Mouse (Mus musculus) ES-Bruce4 (cell line): ENCODE measurements around the gene Atf7. TPM values are rescaled to one million over a fixed set of nuclear protein-coding genes. Genes with fewer than 3 reads are reported as not detected.

Experiments used
- H3K27ac ChIP-seq: 2 replicates; pipeline ENCODE4 v1.5.1; 2012; ENCODE audit warnings: low read length, inconsistent platforms; ENCODE audit not compliant: insufficient read depth
- H3K27me3 ChIP-seq: 2 replicates; pipeline ENCODE4 v1.6.1; 2012; ENCODE audit warnings: mild to moderate bottlenecking, low read length, inconsistent platforms; ENCODE audit not compliant: control insufficient read depth, poor library complexity, insufficient read depth, severe bottlenecking
- H3K36me3 ChIP-seq: 2 replicates; pipeline ENCODE4 v1.6.1; 2012; ENCODE audit warnings: inconsistent platforms, mild to moderate bottlenecking, low read length, moderate library complexity; ENCODE audit not compliant: control insufficient read depth, poor library complexity, insufficient read depth, severe bottlenecking
- H3K4me1 ChIP-seq: one replicate; pipeline ENCODE4 v1.8.1; 2011; ENCODE audit warnings: low read length; ENCODE audit not compliant: control insufficient read depth, insufficient read depth
- H3K4me3 ChIP-seq: 2 replicates; pipeline ENCODE4 v1.5.1; 2011; ENCODE audit warnings: low read depth, mild to moderate bottlenecking, low read length
- H3K9ac ChIP-seq: 2 replicates; pipeline ENCODE4 v1.6.1; 2012; ENCODE audit warnings: low read depth, mild to moderate bottlenecking, inconsistent platforms; ENCODE audit not compliant: poor library complexity, severe bottlenecking
- H3K9me3 ChIP-seq: replicated peaks from 2 replicates; pipeline ENCODE4 v1.6.1; 2012; ENCODE audit warnings: mild to moderate bottlenecking, low read length, inconsistent platforms; ENCODE audit not compliant: control insufficient read depth, poor library complexity, insufficient read depth, severe bottlenecking
- CTCF ChIP-seq: IDR thresholded peaks from one replicate; pipeline ENCODE4 v1.8.1; 2011; ENCODE audit warnings: low read depth, low read length
- EP300 ChIP-seq: IDR thresholded peaks from 2 replicates; pipeline ENCODE4 v1.6.1; 2011; ENCODE audit warnings: low read depth, low read length; ENCODE audit not compliant: insufficient read depth
- POLR2A ChIP-seq: IDR thresholded peaks from one replicate; pipeline ENCODE4 v1.8.1; 2011; ENCODE audit warnings: low read length; ENCODE audit not compliant: insufficient read depth
- polyA plus RNA-seq: library from polyadenylated mRNA; stranded (reverse); fragments of >200 nt; gene quantifications from 2 replicates; pipeline ENCODE4 v1.2.4, GENCODE M21; 2011; ENCODE audit warnings: low read depth; ENCODE audit not compliant: missing spikeins, insufficient read depth, insufficient read length

Gene Atf7
- polyA plus RNA-seq, 1 experiment: 40.2 TPM

- Histone ChIP-seq H3K27me3 (no peaks in the 10 kb centered on the region), H3K9me3 (no peaks in the 10 kb centered on the region), H3K36me3 (peaks cover 7% of the 10 kb centered on the region; the same call in 1 of the 2 replicates), H3K27ac (no peak overlapping the region), H3K4me3 (peak overlapping the region; percentile 95), H3K4me1 (peaks cover 3% of the 10 kb centered on the region), H3K9ac (peak overlapping the region; percentile 68)
- TF ChIP-seq POLR2A (no peak), EP300 (no peak), CTCF (no peak)
These were observed 105.8 kb downstream of the Atf7 start for GRCm38 (mm10) chr15:102519211-102520141.

- peaks cover 3% of the 10 kb centered on the region for H3K4me1 ChIP-seq
- H3K27ac ChIP-seq: peak overlapping the region; percentile 36; the same call in 1 of the 2 replicates
These were observed 106.4 kb downstream of the Atf7 start for GRCm38 (mm10) chr15:102518859-102519201.

GRCm38 (mm10) chr15:102517976-102518858, 107.0 kb downstream of the Atf7 start, which contains the start of gene Tarbp2:
Gene Tarbp2 (plus strand): TSS chr15:102518192.
- H3K9ac ChIP-seq: peak within 1 kb of the TSS; percentile 68
- H3K9me3 ChIP-seq: no peaks in the 10 kb centered on the region
- H3K4me1 ChIP-seq: peaks cover 3% of the 10 kb centered on the region
- peaks cover 4% of the 10 kb centered on the region; the same call in 1 of the 2 replicates for H3K36me3 ChIP-seq
- TF ChIP-seq POLR2A (peak; percentile 88), CTCF (no peak), EP300 (no peak)
- H3K27ac ChIP-seq: peak within 1 kb of the TSS; percentile 59
- H3K4me3 ChIP-seq: peak within 1 kb of the TSS; percentile 95
- no peaks in the 10 kb centered on the region for H3K27me3 ChIP-seq

More at GRCm38 (mm10) chr15:102518859-102519201, 106.4 kb downstream of the Atf7 start:
- H3K36me3 ChIP-seq: peaks cover 6% of the 10 kb centered on the region; the same call in 1 of the 2 replicates
- peak overlapping the region; percentile 95 for H3K4me3 ChIP-seq
- peak overlapping the region; percentile 68 for H3K9ac ChIP-seq
- H3K9me3 ChIP-seq: no peaks in the 10 kb centered on the region
- H3K27me3 ChIP-seq: no peaks in the 10 kb centered on the region
- TF ChIP-seq POLR2A (no peak), CTCF (no peak), EP300 (no peak)

- Histone ChIP-seq H3K4me3 (peak overlapping the region; percentile 65), H3K4me1 (peaks cover 3% of the 10 kb centered on the region), H3K9ac (peak overlapping the region; percentile 62), H3K27ac (no peak overlapping the region), H3K27me3 (no peaks in the 10 kb centered on the region), H3K9me3 (no peaks in the 10 kb centered on the region), H3K36me3 (peaks cover 4% of the 10 kb centered on the region; the same call in 1 of the 2 replicates)
- TF ChIP-seq POLR2A: peak; percentile 78
- TF ChIP-seq EP300: no peak
- TF ChIP-seq CTCF: no peak
These were observed 107.7 kb downstream of the Atf7 start for GRCm38 (mm10) chr15:102517631-102517975.

GRCm38 (mm10) chr15:102516728-102517404, 108.4 kb downstream of the Atf7 start, which contains the start of gene Map3k12:
Gene Map3k12 (minus strand): TSS chr15:102517064.
- H3K4me3 ChIP-seq: peak within 1 kb of the TSS; percentile 67
- no peaks in the 10 kb centered on the region for H3K36me3 ChIP-seq
- H3K27me3 ChIP-seq: no peaks in the 10 kb centered on the region
- TF ChIP-seq POLR2A: no peak
- no peak for TF ChIP-seq CTCF
- TF ChIP-seq EP300: no peak
- no peaks in the 10 kb centered on the region for H3K9me3 ChIP-seq
- H3K4me1 ChIP-seq: peaks cover 6% of the 10 kb centered on the region
- H3K27ac ChIP-seq: peak within 1 kb of the TSS; percentile 63
- H3K9ac ChIP-seq: peak within 1 kb of the TSS; percentile 62
